Mouse (Mus musculus) layer of hippocampus, adult 2 months (tissue): ENCODE data around the gene Adcy7. TPM values are rescaled to one million over a fixed set of nuclear protein-coding genes. Genes with fewer than 3 reads are reported as not detected.

Source experiments
- DNase-seq, 2 experiments: peaks; one replicate each; pipeline ENCODE4 v3.0.0; 2022; ENCODE audit warnings: low spot score in 2 of 2
- H3K27ac ChIP-seq: fragments of 200-600 bp; 2 replicates; pipeline ENCODE4 v1.8.1; 2022
- H3K4me3 ChIP-seq: fragments of 200-600 bp; 2 replicates; pipeline ENCODE4 v1.8.1; 2022; ENCODE audit warnings: mild to moderate bottlenecking
- CTCF ChIP-seq: fragments of 200-600 bp; conservative IDR thresholded peaks from 2 replicates; pipeline ENCODE4 v1.8.1; 2022; ENCODE audit warnings: antibody characterized with exemption, mild to moderate bottlenecking, moderate library complexity
- total RNA-seq, 2 experiments: library from RNA; stranded (reverse); gene quantifications; 2 replicates each; pipeline ENCODE4 v1.2.3; 2021

The Adcy7 gene
- total RNA-seq, 2 experiments from 2014 or later, result 2.1 to 2.6 TPM

- TF ChIP-seq CTCF, result no peak
- no peak overlapping the region for H3K4me3 ChIP-seq
- no peak overlapping the region for H3K27ac ChIP-seq
- no peak for DNase-seq
Measured at GRCm38 (mm10) chr8:88260466-88260980, 11.7 kb upstream of the Adcy7 start.

DNA sequence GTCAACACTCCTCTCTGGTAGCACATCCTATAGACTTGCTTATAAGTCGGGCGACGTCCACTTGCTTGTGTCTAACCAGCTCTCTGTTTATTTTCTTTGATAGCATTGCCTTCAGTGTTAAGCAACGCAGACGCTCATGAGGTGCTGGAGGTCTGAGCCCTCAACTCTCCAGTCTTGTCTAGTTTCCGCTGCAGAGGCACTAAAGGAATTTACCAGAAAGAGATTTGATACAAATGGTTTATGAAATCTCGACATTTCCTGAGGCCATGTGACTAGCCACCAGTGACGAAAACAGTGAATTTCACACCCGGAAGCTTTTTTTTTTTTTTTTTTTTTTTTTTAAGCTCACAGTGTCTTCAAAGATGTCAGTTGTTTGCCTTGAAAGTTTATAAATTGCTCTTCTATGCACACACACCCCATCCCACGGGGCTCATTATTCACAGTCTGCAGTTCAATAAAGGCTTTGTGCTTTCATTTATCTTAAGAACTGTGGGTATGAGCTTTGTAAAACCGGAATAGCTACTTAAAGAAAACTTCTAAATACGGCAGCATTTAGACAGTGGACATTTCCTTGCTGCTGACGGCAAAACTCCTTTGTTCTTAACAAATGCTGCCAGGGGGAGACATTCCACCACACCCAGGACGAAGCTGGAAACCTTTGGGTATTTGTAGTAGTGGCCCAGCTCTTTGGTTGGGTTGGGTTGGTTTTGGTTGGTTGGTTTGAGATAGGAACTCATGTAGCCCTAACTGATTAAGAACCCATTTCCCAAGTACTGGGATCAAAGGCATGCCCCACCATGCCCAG lies 9.2 kb upstream of the Adcy7 start:
- Histone ChIP-seq H3K4me3 (no peak overlapping the region), H3K27ac (no peak overlapping the region)
- no peak for DNase-seq
- no peak for TF ChIP-seq CTCF

GRCm38 (mm10) chr8:88265511-88265910 lies 6.7 kb upstream of the Adcy7 start:
- Histone ChIP-seq H3K27ac (no peak overlapping the region), H3K4me3 (no peak overlapping the region)
- TF ChIP-seq CTCF, result no peak
- DNase-seq, result no peak

DNA sequence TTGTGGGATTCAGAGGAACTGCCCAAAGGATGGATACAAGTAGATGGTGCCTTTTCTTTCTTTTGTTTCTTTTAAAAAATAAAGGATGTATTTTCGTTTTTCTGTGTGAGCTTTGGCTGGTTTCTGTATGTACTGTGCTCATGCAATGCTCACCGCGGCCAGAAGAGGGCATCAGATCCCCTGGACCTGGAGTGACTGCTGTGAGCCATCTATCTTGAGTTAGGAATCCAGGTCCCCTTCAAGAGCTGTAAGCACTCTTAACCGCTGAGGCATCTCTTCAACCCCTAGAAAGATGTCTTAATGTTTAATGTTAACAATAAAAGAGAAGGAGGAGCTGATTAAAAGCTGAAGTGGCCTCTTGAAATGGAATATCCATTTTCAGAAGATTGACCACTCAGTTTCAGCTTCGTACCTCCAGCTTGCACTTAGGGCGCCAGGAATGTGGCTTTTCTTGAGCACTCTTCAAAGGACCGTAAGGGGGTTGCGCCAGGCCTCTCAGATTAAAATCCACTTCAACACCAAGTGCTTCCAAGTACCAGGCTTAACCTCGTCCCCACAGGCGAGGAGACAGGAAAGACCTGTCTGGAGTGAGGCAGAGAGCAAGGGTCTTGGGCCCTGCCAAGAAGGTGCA lies 5.9 kb upstream of the Adcy7 start:
- H3K27ac ChIP-seq, result no peak overlapping the region
- H3K4me3 ChIP-seq, result no peak overlapping the region
- DNase-seq, result peak; percentile 69 to 91
- peak; percentile 97 for TF ChIP-seq CTCF

DNA sequence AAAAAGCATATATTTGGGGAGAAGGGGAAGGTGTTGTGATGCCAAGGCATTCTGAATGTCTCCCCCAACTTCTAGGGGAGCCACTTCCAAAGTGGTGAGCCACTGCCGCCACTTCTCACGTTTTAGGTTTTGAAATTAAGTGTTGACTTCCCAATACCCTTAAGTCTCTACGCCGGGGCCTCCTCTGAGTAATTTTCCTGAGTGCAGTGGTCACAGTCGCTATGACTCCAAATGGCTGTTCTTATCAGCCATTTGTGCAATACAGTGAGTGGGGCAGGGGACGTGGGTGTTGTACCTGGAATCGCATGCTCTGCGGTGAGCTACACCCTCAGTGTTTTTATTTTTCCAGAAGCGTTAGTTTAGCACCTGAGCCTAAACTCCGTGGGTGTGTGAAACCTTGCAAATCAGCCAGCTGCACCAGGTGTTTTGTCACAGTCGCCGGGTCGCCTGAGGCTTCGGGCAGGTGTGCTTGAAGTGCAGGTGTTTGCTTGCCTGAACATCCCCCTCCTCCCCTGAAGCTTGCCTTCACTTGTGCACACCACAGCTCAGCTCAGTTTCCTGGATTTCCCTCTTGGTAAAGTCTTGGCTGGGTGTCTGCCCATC lies 5.3 kb upstream of the Adcy7 start:
- Histone ChIP-seq H3K4me3 (no peak overlapping the region), H3K27ac (no peak overlapping the region)
- DNase-seq, result no peak
- TF ChIP-seq CTCF, result no peak

GRCm38 (mm10) chr8:88269107-88269875 lies 2.9 kb upstream of the Adcy7 start:
- peak; percentile 58 for TF ChIP-seq CTCF
- no peak for DNase-seq
- no peak overlapping the region for H3K27ac ChIP-seq
- no peak overlapping the region for H3K4me3 ChIP-seq

GRCm38 (mm10) chr8:88270086-88270485 lies 2.1 kb upstream of the Adcy7 start:
- DNase-seq, result no peak
- no peak overlapping the region for H3K4me3 ChIP-seq
- H3K27ac ChIP-seq, result no peak overlapping the region
- no peak for TF ChIP-seq CTCF

DNA sequence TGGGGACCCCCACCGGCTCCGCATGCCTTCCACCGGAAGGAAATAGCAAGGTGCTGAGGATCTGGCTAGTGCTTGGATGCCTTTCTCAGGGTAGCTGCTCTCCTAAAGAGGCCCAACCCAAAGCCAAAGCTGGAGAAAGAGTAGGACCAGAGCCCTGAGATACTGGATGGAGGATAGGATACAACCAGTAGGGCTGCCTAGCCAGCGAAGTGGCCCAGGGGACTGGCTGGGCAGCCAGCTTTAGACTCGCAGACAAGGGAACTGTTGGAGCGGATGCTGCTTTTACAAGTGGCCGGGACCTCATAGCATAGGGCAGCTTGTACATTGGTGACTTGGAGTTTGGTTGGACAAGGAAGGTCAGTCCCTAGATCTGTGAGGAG lies 838 bp downstream of the Adcy7 start:
- H3K4me3 ChIP-seq, result no peak overlapping the region
- DNase-seq, result no peak
- no peak overlapping the region for H3K27ac ChIP-seq
- TF ChIP-seq CTCF, result no peak

DNA sequence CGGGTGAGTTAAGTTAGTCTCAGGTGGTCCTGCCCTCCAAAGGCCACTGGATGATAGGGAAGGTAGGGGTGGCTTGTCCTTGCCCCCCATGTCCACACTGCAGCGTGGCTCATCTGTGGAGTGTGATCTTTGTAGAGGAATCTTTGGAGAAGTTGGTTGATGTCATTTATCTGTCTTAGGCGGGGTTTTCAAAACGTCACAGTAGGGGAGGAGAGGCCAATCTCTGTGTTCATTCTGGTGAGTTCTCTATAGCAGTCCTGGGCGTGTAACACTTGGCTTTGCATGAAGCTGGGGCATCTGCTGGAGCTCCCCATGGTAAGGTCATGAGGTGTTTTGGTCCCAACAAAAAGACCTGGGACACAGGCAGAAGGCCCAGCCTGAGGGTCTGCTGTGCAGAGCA lies 1.9 kb downstream of the Adcy7 start:
- Histone ChIP-seq H3K27ac (no peak overlapping the region), H3K4me3 (no peak overlapping the region)
- no peak for TF ChIP-seq CTCF
- DNase-seq, result no peak

DNA sequence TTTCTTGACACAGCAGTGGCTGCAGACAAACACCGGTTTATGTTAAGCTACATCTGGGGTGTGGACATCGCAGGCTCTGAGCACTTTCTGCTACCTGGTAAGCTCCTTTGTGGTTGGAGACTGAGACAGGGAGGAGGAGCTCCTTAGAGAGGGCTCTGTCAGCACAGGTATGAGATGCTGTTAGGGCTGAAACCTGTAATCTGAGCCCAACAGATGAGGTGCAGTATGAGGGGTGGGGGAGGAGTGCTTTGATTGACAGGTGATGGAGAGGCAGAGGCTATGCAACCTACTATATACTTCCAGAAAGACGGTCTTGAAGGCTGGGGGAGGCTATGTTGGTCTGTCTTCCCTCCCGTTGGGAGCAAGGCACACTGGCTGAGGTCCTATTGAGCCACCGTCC lies 7.0 kb downstream of the Adcy7 start:
- DNase-seq, result no peak
- Histone ChIP-seq H3K4me3 (no peak overlapping the region), H3K27ac (no peak overlapping the region)
- TF ChIP-seq CTCF, result no peak

DNA sequence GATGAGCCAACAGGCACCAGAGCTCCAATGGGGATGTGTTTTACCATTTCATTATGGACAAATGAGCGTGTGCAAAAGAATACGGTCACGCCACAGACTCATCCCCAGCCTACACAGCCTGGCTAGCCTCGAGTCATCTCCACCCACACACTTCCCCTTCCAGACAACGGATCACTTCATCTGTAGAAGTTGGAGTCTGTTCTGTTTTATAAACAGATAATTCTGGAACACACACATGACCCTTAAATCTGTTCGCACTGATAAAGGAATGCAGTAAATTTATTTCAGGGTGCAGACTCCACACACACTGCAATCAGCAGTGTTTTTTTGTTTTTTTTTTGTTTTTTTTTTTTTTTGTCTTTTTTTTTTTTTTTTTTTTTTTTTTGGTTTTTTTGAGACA lies 7.5 kb downstream of the Adcy7 start:
- Histone ChIP-seq H3K4me3 (no peak overlapping the region), H3K27ac (no peak overlapping the region)
- TF ChIP-seq CTCF, result no peak
- no peak for DNase-seq

- H3K27ac ChIP-seq, result no peak overlapping the region
- DNase-seq, result no peak
- H3K4me3 ChIP-seq, result no peak overlapping the region
- TF ChIP-seq CTCF, result no peak
Measured at GRCm38 (mm10) chr8:88280904-88281303, 8.7 kb downstream of the Adcy7 start.

DNA sequence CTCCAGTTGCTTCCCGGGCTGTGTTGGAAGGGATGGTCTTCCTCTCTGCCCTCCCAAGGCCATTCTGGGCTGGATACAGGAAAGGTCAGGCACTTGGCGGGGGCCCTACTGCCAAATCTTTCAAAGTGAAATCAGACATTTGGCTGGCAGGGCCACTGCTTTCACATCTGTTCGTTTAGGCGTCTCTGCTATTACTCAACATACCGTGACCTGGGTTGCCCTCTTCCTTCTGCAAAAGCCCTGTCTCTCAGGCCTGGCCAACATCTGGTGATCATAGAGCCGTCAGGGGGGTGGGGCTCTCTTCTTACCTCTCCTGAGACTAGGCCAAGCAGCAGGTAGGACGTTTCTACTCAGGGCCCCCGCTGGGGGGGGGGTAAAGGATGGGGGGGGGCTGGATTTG lies 10.5 kb downstream of the Adcy7 start:
- H3K27ac ChIP-seq, result no peak overlapping the region
- no peak for DNase-seq
- no peak overlapping the region for H3K4me3 ChIP-seq
- TF ChIP-seq CTCF, result no peak
